Mouse (Mus musculus) heart, adult 9 months (tissue): ENCODE results near the gene P2ry14.
"Not testable (repeated sequence)": the region's sequence is repeated elsewhere in the genome, so short reads cannot be mapped to it uniquely, and the experiment has no call there.

Experiments used
- DNase-seq, 2 experiments: peaks; one replicate each; pipeline ENCODE4 v3.0.0; 2022; ENCODE audit warnings: low spot score in 2 of 2

The P2ry14 gene

GRCm38 (mm10) chr3:59145194-59145593 lies 8.2 kb downstream of the P2ry14 start:
- DNase-seq: peak in 1 of 2 experiments; percentile 48

GRCm38 (mm10) chr3:59141507-59142305 lies 11.7 kb downstream of the P2ry14 start:
- no peak for DNase-seq

GRCm38 (mm10) chr3:59140941-59141340 lies 12.5 kb downstream of the P2ry14 start:
- not testable (repeated sequence) for DNase-seq

- no peak for DNase-seq
Measured at GRCm38 (mm10) chr3:59140115-59140514, 13.3 kb downstream of the P2ry14 start.

- DNase-seq: no peak
Measured at GRCm38 (mm10) chr3:59139651-59140051, 13.8 kb downstream of the P2ry14 start.

GRCm38 (mm10) chr3:59138946-59139468 lies 14.4 kb downstream of the P2ry14 start:
- DNase-seq: peak in 1 of 2 experiments; percentile 19

GRCm38 (mm10) chr3:59135911-59136653 lies 17.3 kb downstream of the P2ry14 start:
- DNase-seq: no peak

- no peak for DNase-seq
Measured at GRCm38 (mm10) chr3:59133189-59133588, 20.2 kb downstream of the P2ry14 start.

- DNase-seq: no peak
Measured at GRCm38 (mm10) chr3:59131966-59132365, 21.5 kb downstream of the P2ry14 start.

- no peak for DNase-seq
Measured at GRCm38 (mm10) chr3:59131081-59131480, 22.3 kb downstream of the P2ry14 start.

GRCm38 (mm10) chr3:59130431-59130830 lies 23.0 kb downstream of the P2ry14 start:
- DNase-seq: peak in 1 of 2 experiments; percentile 24

- DNase-seq: no peak
Measured at GRCm38 (mm10) chr3:59129547-59129946, 23.9 kb downstream of the P2ry14 start.

- DNase-seq: no peak
Measured at GRCm38 (mm10) chr3:59128681-59129080, 24.7 kb downstream of the P2ry14 start.

GRCm38 (mm10) chr3:59125783-59126555 lies 27.4 kb downstream of the P2ry14 start:
- no peak for DNase-seq

GRCm38 (mm10) chr3:59125022-59125421 lies 28.4 kb downstream of the P2ry14 start:
- DNase-seq: no peak

GRCm38 (mm10) chr3:59121780-59122449 lies 31.5 kb downstream of the P2ry14 start:
- no peak for DNase-seq

GRCm38 (mm10) chr3:59121067-59121730 lies 32.2 kb downstream of the P2ry14 start:
- peak; percentile 36 to 42 for DNase-seq

- peak; percentile 27 to 28 for DNase-seq
Measured at GRCm38 (mm10) chr3:59113973-59114517, 39.4 kb downstream of the P2ry14 start.

GRCm38 (mm10) chr3:59113291-59113690 lies 40.1 kb downstream of the P2ry14 start:
- DNase-seq: not testable (repeated sequence)

- no peak for DNase-seq
Measured at GRCm38 (mm10) chr3:59111944-59112343, 41.5 kb downstream of the P2ry14 start.
